In the genomic region with DNA sequence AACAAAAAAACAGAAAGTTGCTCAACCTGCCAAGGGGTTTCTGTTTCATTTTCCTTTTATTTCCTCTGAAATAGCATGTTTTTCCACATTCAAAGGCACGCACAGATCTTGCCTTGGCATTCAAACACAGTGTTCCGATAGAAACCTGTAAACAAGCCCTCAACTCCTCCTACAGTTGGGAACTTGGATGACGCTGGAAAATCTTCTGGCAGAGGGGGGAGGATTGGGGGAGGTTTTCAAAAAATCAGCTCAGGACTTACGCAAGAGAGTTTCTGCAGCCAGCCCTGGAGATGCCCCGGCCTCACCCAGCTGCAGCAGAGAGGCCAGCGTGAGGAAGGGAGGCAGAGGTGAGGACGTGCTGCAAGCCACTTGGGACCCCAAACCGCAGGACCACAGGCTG, we compare ENCODE assay signal across 8 mouse cellular contexts. TPM values are rescaled to one million over a fixed set of nuclear protein-coding genes. Genes with fewer than 3 reads are reported as not detected.
DNase-seq lines count a peak whose midpoint lies in the region; ATAC-seq and TF ChIP-seq lines count a peak whose summit lies in the region.

No protein-coding gene starts in this region.

- no peaks in the 10 kb centered on the region for H3K36me3 ChIP-seq in hindbrain, postnatal 0 days (ENCODE audit: insufficient read depth, low read length)
- H3K36me3 ChIP-seq in hindbrain, embryonic 14.5 days (replicated peaks; ENCODE audit: control insufficient read depth, insufficient read depth), result no peaks in the 10 kb centered on the region
- H3K36me3 ChIP-seq in heart, adult 2 months (ENCODE audit: control insufficient read depth, insufficient read depth, low read length), result no peaks in the 10 kb centered on the region
- no peaks in the 10 kb centered on the region for H3K36me3 ChIP-seq in limb, embryonic 15.5 days
- H3K36me3 ChIP-seq in splenic B cell, adult 2 months (ENCODE audit: control insufficient read depth, insufficient read depth, low read length, poor library complexity, severe bottlenecking), result no peaks in the 10 kb centered on the region

- H3K27me3 ChIP-seq in hindbrain, postnatal 0 days (ENCODE audit: insufficient read depth, low read length), result no peaks in the 10 kb centered on the region
- no peaks in the 10 kb centered on the region for H3K27me3 ChIP-seq in hindbrain, embryonic 14.5 days (ENCODE audit: control insufficient read depth, insufficient read depth, low read length)
- H3K27me3 ChIP-seq in heart, adult 2 months (ENCODE audit: control insufficient read depth, insufficient read depth, low read length), result no peaks in the 10 kb centered on the region
- H3K27me3 ChIP-seq in limb, embryonic 15.5 days, result no peaks in the 10 kb centered on the region
- no peaks in the 10 kb centered on the region for H3K27me3 ChIP-seq in splenic B cell, adult 2 months (ENCODE audit: control insufficient read depth, insufficient read depth, low read length, poor library complexity, severe bottlenecking)

- no peak overlapping the region for H3K4me3 ChIP-seq in hindbrain, postnatal 0 days (ENCODE audit: low read length)
- H3K4me3 ChIP-seq in hindbrain, embryonic 14.5 days (replicated peaks; ENCODE audit: low read length), result no peak overlapping the region
- H3K4me3 ChIP-seq in heart, adult 2 months, result no peak overlapping the region; the same call in 1 of the 2 replicates
- no peak overlapping the region for H3K4me3 ChIP-seq in limb, embryonic 15.5 days

- ATAC-seq in hindbrain, postnatal 0 days, result no peak
- no peak for ATAC-seq in hindbrain, embryonic 14.5 days (ENCODE audit: low FRiP score)
- ATAC-seq in activated CD4-positive, CD25-positive, alpha-beta regulatory T cell, adult 4 months, result peak; percentile 68
- 0 out of 2 replicates have a peak, but pooled peaks have one; percentile 46 for ATAC-seq in limb, embryonic 15.5 days (ENCODE audit: insufficient number of reproducible peaks, low FRiP score, low TSS enrichment, low read depth)

- H3K79me2 ChIP-seq in heart, adult 2 months (replicated peaks; ENCODE audit: control insufficient read depth, insufficient read depth, low read length), result no peaks in the 10 kb centered on the region

- no peak overlapping the region; the same call in 1 of the 2 replicates for H3K27ac ChIP-seq in hindbrain, postnatal 0 days
- H3K27ac ChIP-seq in hindbrain, embryonic 14.5 days, result no peak overlapping the region
- H3K27ac ChIP-seq in heart, adult 2 months, result peak overlapping the region; percentile 91
- H3K27ac ChIP-seq in limb, embryonic 15.5 days, result peak overlapping the region; percentile 90

- no peak overlapping the region for H3K9ac ChIP-seq in hindbrain, postnatal 0 days (replicated peaks; ENCODE audit: low read length)
- no peak overlapping the region for H3K9ac ChIP-seq in hindbrain, embryonic 14.5 days
- H3K9ac ChIP-seq in heart, adult 2 months (ENCODE audit: low read depth, low read length), result no peak overlapping the region
- no peak overlapping the region for H3K9ac ChIP-seq in limb, embryonic 15.5 days

- intact Hi-C loops in heart, adult 2 months (cut with DNase I), result loop anchor here (2.0 kb wide), 2 partner anchors 15 to 35 kb away; a partner anchor contains a TSS

- DNase-seq in hindbrain, postnatal 0 days (ENCODE audit: low spot score), result peak; percentile 9
- no peak for DNase-seq in hindbrain, embryonic 14.5 days (ENCODE audit: low spot score)
- peak; percentile 83 to 89 for DNase-seq in heart, adult 2 months
- peak; percentile 55 for DNase-seq in splenic B cell, adult 2 months (ENCODE audit: low read depth, low spot score)
- no peak for DNase-seq in cerebellum, adult 9-10 months
- DNase-seq in cerebellum, adult 8-10 months, result no peak

- TF ChIP-seq EP300 in heart, adult 2 months (IDR thresholded peaks at IDR 0.05; ENCODE audit: insufficient read depth, low read depth, low read length), result peak; percentile 96

- TF ChIP-seq POLR2A in heart, adult 2 months (IDR thresholded peaks at IDR 0.05; ENCODE audit: insufficient read depth, low read depth, low read length), result peak; percentile 85

- H3K9me3 ChIP-seq in hindbrain, postnatal 0 days (ENCODE audit: low read length), result no peaks in the 10 kb centered on the region
- H3K9me3 ChIP-seq in hindbrain, embryonic 14.5 days (ENCODE audit: control insufficient read depth, low read length), result no peaks in the 10 kb centered on the region
- H3K9me3 ChIP-seq in limb, embryonic 15.5 days, result no peaks in the 10 kb centered on the region

- no peak for TF ChIP-seq CTCF in hindbrain, postnatal 0 days (IDR thresholded peaks at IDR 0.05; ENCODE audit: low read depth)
- TF ChIP-seq CTCF in heart, adult 2 months (IDR thresholded peaks at IDR 0.05), result peak; percentile 25

- no peaks in the 10 kb centered on the region for H3K4me1 ChIP-seq in hindbrain, postnatal 0 days (ENCODE audit: insufficient read depth, low read length)
- no peaks in the 10 kb centered on the region for H3K4me1 ChIP-seq in hindbrain, embryonic 14.5 days (replicated peaks; ENCODE audit: control insufficient read depth, insufficient read depth, low read length)
- H3K4me1 ChIP-seq in heart, adult 2 months (ENCODE audit: control insufficient read depth, insufficient read depth, low read length), result peaks cover 16% of the 10 kb centered on the region
- H3K4me1 ChIP-seq in limb, embryonic 15.5 days, result peaks cover 6% of the 10 kb centered on the region; the same call in 1 of the 2 replicates

- no peak overlapping the region for H3K4me2 ChIP-seq in hindbrain, postnatal 0 days (ENCODE audit: low read depth, low read length)
- H3K4me2 ChIP-seq in hindbrain, embryonic 14.5 days (replicated peaks), result no peak overlapping the region
- H3K4me2 ChIP-seq in limb, embryonic 15.5 days, result no peak overlapping the region

- 57% methylated on average over 8 of the region's 8 CpGs for WGBS in hindbrain, postnatal 0 days
- WGBS in hindbrain, embryonic 14.5 days, result 78% methylated on average over 8 of the region's 8 CpGs
- 11% methylated on average over 8 of the region's 8 CpGs for whole genome bisulfite sequencing in heart, adult 2 months
- 25% methylated on average over 8 of the region's 8 CpGs for whole genome bisulfite sequencing in limb, embryonic 15.5 days

RNA-seq across cellular contexts. Expression of a gene that starts 1.4 kb away (rescaled TPM):
- total RNA-seq in hindbrain, postnatal 0 days (2014; rRNA removed), result 0.36 and 1.5 TPM in 2 replicates
- polyA plus RNA-seq in hindbrain, postnatal 0 days (2015; fragmentation: Nextera tagmentation; extraction: Ambion mirVana), result 11.7 and 12.3 TPM in 2 replicates
- polyA plus RNA-seq in hindbrain, embryonic 14.5 days (2014; fragmentation: Nextera tagmentation; extraction: Ambion mirVana), result 13.1 and 14.3 TPM in 2 replicates
- 10 to 100 TPM; 25.8 to 62.2 TPM for polyA plus RNA-seq in activated CD4-positive, CD25-positive, alpha-beta regulatory T cell, adult 4 months (2017; shearing (Covaris generic))
- 1 to 10 TPM; 6.7 to 8.5 TPM for total RNA-seq in heart, adult 2 months (2021)
- 1.1 and 2.9 TPM in 2 replicates for polyA plus RNA-seq in heart, adult 2 months (2012; rRNA removed)
- 19.9 and 20.1 TPM in 2 replicates for polyA plus RNA-seq in limb, embryonic 15.5 days (2015; fragmentation: Nextera tagmentation; extraction: Ambion mirVana)

RNA-seq across cellular contexts. Expression of a gene that starts 15.2 kb away (rescaled TPM):
- 4.3 and 8.2 TPM in 2 replicates for total RNA-seq in hindbrain, postnatal 0 days (2014; rRNA removed)
- polyA plus RNA-seq in hindbrain, postnatal 0 days (2015; fragmentation: Nextera tagmentation; extraction: Ambion mirVana), result 8.8 and 9.9 TPM in 2 replicates
- 6.8 and 9.5 TPM in 2 replicates for polyA plus RNA-seq in hindbrain, embryonic 14.5 days (2014; fragmentation: Nextera tagmentation; extraction: Ambion mirVana)
- polyA plus RNA-seq in activated CD4-positive, CD25-positive, alpha-beta regulatory T cell, adult 4 months (2017; shearing (Covaris generic)), result 10 to 100 TPM; 27.6 to 39.0 TPM
- total RNA-seq in heart, adult 2 months (2021), result 10 to 100 TPM; 76.0 to 92.7 TPM
- 21.1 and 42.6 TPM in 2 replicates for polyA plus RNA-seq in heart, adult 2 months (2012; rRNA removed)
- 14.8 and 16.3 TPM in 2 replicates for polyA plus RNA-seq in limb, embryonic 15.5 days (2015; fragmentation: Nextera tagmentation; extraction: Ambion mirVana)

Comparison
In these comparisons a context has a peak if more than half of its experiments do, and no peak if none do; other contexts are left out.
1. DNase-seq: peak in hindbrain, postnatal 0 days (single experiment), heart, adult 2 months (2 of 2) and splenic B cell, adult 2 months (single experiment); none in hindbrain, embryonic 14.5 days (single experiment), cerebellum, adult 9-10 months (single experiment) and cerebellum, adult 8-10 months (single experiment).
2. ATAC-seq: peak in activated CD4-positive, CD25-positive, alpha-beta regulatory T cell, adult 4 months (single experiment) and limb, embryonic 15.5 days (single experiment); none in hindbrain, postnatal 0 days (single experiment) and hindbrain, embryonic 14.5 days (single experiment).
3. H3K27ac ChIP-seq: peak in heart, adult 2 months (single experiment) and limb, embryonic 15.5 days (single experiment); none in hindbrain, postnatal 0 days (single experiment) and hindbrain, embryonic 14.5 days (single experiment).